Mouse (Mus musculus): ENCODE data around the gene Resp18. TPM values are rescaled to one million over a fixed set of nuclear protein-coding genes. Genes with fewer than 3 reads are reported as not detected.

The Resp18 gene
- total and polyA plus RNA-seq, 3 experiments, result not detected

GRCm38 (mm10) chr1:75293331-75293701, 15.1 kb upstream of the Resp18 start:
- Histone ChIP-seq H3K36me3 (replicated peaks in 1 of 2; ENCODE audit: control insufficient read depth in 1 of 2, insufficient read depth in 1 of 2, low read length in 1 of 2) (no peaks in the 10 kb centered on the region), H3K79me2 (replicated peaks; ENCODE audit: control insufficient read depth, extremely low read depth, insufficient read depth, poor library complexity, severe bottlenecking) (no peaks in the 10 kb centered on the region), H3K4me3 (replicated peaks in 1 of 3; ENCODE audit: low read depth in 2 of 3, low read length in 2 of 3, poor library complexity in 1 of 3) (no peak overlapping the region), H3K27ac (ENCODE audit: insufficient read depth, low read depth) (no peak overlapping the region), H3K9me3 (replicated peaks; ENCODE audit: low read length) (no peaks in the 10 kb centered on the region), H3K27me3 (replicated peaks) (peaks cover 33% of the 10 kb centered on the region), H3K4me1 (ENCODE audit: control insufficient read depth in 1 of 2, insufficient read depth in 2 of 2) (0 out of 4 replicates have a peak, but pooled peaks cover 0 to 4% of the 10 kb centered on the region in 2 experiments), H3K9ac (ENCODE audit: insufficient read depth, low read depth) (no peak overlapping the region), H3K4me2 (ENCODE audit: insufficient read depth, low read depth, poor library complexity, severe bottlenecking) (no peak overlapping the region)
- in situ Hi-C loops (cut with MboI; ENCODE audit: low pct_ligation_motif_present, low pct_unique_long_range_greater_than_20kb, low sequenced_read_pairs), result no loop called here
- dilution Hi-C loops (cut with MboI; ENCODE audit: extremely low pct_ligation_motif_present, extremely low pct_unique_long_range_greater_than_20kb, low sequenced_read_pairs), result no loop called here
- TF ChIP-seq RAD21 (IDR thresholded peaks at IDR 0.05; ENCODE audit: low read depth, low read length), result no peak
- TF ChIP-seq POLR2AphosphoS2 (IDR thresholded peaks at IDR 0.05; ENCODE audit: low read depth, low read length), result no peak
- no peak for TF ChIP-seq TCF12 (IDR thresholded peaks at IDR 0.05; ENCODE audit: low read depth, low read length)
- no peak for TF ChIP-seq SMC3 (IDR thresholded peaks at IDR 0.05; ENCODE audit: low read depth, low read length)
- TF ChIP-seq CTCF (conservative IDR thresholded peaks at IDR 0.05 in 1 of 2, IDR thresholded peaks at IDR 0.05 in 1 of 2; ENCODE audit: low read depth in 2 of 2, low read length in 2 of 2), result no peak
- no peak for TF ChIP-seq SIN3A (IDR thresholded peaks at IDR 0.05; ENCODE audit: low read length)
- no peak for DNase-seq (ENCODE audit: extremely low read depth)

- in situ Hi-C loops (cut with MboI; ENCODE audit: low pct_ligation_motif_present, low pct_unique_long_range_greater_than_20kb, low sequenced_read_pairs), result no loop called here
- Histone ChIP-seq H3K27me3 (replicated peaks) (peaks cover 39% of the 10 kb centered on the region), H3K9ac (ENCODE audit: insufficient read depth, low read depth) (no peak overlapping the region), H3K79me2 (replicated peaks; ENCODE audit: control insufficient read depth, extremely low read depth, insufficient read depth, poor library complexity, severe bottlenecking) (no peaks in the 10 kb centered on the region), H3K4me1 (ENCODE audit: control insufficient read depth in 1 of 2, insufficient read depth in 2 of 2) (0 out of 4 replicates have a peak, but pooled peaks cover 0 to 4% of the 10 kb centered on the region in 2 experiments), H3K4me2 (ENCODE audit: insufficient read depth, low read depth, poor library complexity, severe bottlenecking) (no peak overlapping the region), H3K36me3 (replicated peaks in 1 of 2; ENCODE audit: control insufficient read depth in 1 of 2, insufficient read depth in 1 of 2, low read length in 1 of 2) (no peaks in the 10 kb centered on the region), H3K4me3 (replicated peaks in 1 of 3; ENCODE audit: low read depth in 2 of 3, low read length in 2 of 3, poor library complexity in 1 of 3) (no peak overlapping the region), H3K27ac (ENCODE audit: insufficient read depth, low read depth) (no peak overlapping the region), H3K9me3 (replicated peaks; ENCODE audit: low read length) (no peaks in the 10 kb centered on the region)
- DNase-seq (ENCODE audit: extremely low read depth), result no peak
- TF ChIP-seq TBP (conservative IDR thresholded peaks at IDR 0.05; ENCODE audit: low read depth, low read length) (no peak), CHD1 (IDR thresholded peaks at IDR 0.05; ENCODE audit: low read depth, low read length) (no peak), KAT2A (IDR thresholded peaks at IDR 0.05; ENCODE audit: insufficient replicate concordance, low read length) (no peak), UBTF (IDR thresholded peaks at IDR 0.05; ENCODE audit: low read depth, low read length) (no peak), IRF4 (IDR thresholded peaks at IDR 0.05; ENCODE audit: low read depth, low read length) (no peak), JUN (IDR thresholded peaks at IDR 0.05; ENCODE audit: insufficient read depth, low read depth, low read length) (no peak), JUND (conservative IDR thresholded peaks at IDR 0.05; ENCODE audit: low read depth, low read length) (no peak), POLR2AphosphoS2 (IDR thresholded peaks at IDR 0.05; ENCODE audit: low read depth, low read length) (no peak), BHLHE40 (IDR thresholded peaks at IDR 0.05; ENCODE audit: low read depth, low read length) (no peak), EP300 (IDR thresholded peaks at IDR 0.05; ENCODE audit: low read length) (no peak)
- dilution Hi-C loops (cut with MboI; ENCODE audit: extremely low pct_ligation_motif_present, extremely low pct_unique_long_range_greater_than_20kb, low sequenced_read_pairs), result no loop called here
Observed at GRCm38 (mm10) chr1:75292476-75293330, 14.5 kb upstream of the Resp18 start.

All from CH12.LX (cell line).